Mouse (Mus musculus): ENCODE results near the gene Gcgr.

DNA sequence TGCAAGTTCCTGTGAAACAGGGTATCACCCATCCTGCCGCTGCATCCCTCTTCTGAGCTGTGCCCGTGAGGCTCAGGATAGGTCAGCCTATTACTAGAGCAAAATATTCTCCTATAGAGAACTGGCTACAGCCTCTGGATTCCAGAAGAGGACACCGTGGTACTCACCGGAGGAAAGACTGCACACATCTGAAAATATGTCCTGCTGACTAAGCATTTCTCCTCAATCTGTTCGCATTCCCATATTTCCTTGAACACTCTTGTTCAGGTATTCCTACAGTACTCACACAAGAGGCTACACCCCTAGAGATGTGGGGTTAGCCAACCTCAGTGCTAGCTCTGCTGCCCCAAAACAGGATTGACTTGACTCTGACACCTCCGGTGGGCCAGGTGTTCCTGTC is 37.8 kb downstream of the Gcgr start:
- TF ChIP-seq GATA1 (IDR thresholded peaks at IDR 0.05; ENCODE audit: low read length) (no peak), TAL1 (IDR thresholded peaks at IDR 0.05; ENCODE audit: low read length) (no peak)

All from erythroblast, embryonic 14.5 days (primary cell).